Mouse (Mus musculus) cerebellum, postnatal 4 days (tissue): ENCODE measurements at regions not wholly inside any gene's neighbourhood (a gene's known extent, or its start where the extent isn't known, plus 50 kb on each side); places are given as distances from the start of the nearest gene placed in this dataset.

ENCODE experiments used
- DNase-seq, 2 experiments: peaks; one replicate each; pipeline ENCODE4 v3.0.0; 2022; ENCODE audit warnings: low spot score in 2 of 2, mixed read lengths in 1 of 2

DNA sequence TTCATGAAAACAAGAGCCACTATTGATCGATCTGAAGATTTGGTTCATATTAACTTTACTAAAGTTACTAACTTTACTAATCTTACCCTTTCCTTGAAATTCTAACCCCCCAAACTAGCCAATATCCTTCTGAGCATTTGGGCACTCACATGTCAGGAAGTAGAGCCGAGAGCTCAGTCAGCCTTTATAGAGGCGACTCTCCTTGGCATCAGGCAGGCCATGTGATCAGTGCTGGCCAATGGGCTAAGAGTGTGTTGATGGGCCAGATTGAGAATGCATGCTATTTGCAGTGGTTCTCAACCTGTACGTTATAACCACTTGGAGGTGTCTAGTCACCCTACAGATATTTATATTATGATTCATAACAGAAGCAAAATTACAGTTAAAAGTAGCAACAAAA lies 69.6 kb upstream of the Slc35b4 start:
- DNase-seq: no peak

DNA sequence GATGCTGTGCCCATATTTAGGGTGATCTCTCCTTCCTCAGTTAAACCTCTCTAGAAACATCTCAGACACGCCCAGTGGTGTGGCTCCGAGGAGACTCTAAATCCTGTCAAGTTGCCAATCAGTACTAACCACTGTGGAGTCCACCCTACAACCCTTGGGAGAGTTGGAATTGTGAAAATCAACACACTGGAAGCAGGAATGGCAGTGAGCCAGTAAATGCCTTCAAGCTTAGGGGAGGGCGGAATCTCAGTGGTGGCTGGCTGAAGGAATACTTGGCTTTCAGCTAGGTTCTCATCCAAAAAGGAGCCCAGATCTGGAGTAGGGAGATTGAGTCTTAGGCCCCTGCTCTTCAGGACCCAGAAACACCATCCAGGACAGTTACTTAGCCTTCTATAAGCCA lies 66.1 kb upstream of the Slc35b4 start:
- DNase-seq: no peak

DNA sequence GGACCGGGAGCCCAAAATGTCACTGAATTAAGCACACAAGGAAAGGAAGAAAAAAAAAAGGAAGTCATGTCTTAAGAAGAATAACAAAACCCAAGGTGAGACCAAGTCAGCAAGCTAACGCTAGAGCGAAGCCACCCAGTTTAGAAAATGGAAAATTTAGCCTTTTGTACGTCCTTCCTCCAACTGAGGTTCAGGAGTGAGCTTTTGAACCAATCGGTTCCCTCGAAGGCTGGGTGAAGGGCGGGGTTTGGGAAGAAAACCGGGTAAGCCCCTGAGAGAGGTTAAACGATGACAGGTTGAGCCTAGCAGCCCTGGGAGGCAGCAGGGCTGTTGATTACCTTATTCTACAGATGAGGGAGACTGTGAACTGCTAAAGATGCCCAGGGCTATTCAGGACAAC lies 65.6 kb upstream of the Slc35b4 start:
- DNase-seq: no peak

DNA sequence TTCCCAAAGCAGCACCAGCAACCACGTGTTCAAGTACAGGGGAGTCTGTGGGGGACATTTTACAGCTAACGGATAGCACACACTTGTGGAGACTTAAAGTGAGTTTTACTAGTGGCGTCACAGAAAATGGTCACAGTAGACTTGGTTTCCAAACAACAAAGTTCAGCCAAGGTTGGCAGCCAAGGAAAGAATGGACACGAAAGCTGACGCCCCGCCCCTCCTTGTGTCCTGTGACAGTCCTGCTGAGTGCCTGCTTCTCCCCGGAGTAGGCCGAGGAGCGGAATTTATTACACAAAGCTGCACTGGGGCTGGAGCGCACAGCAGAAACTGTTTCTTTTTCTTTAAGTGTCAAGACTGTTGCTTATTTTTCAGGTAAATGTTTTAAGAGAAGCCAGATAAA lies 58.2 kb upstream of the Slc35b4 start:
- no peak for DNase-seq

DNA sequence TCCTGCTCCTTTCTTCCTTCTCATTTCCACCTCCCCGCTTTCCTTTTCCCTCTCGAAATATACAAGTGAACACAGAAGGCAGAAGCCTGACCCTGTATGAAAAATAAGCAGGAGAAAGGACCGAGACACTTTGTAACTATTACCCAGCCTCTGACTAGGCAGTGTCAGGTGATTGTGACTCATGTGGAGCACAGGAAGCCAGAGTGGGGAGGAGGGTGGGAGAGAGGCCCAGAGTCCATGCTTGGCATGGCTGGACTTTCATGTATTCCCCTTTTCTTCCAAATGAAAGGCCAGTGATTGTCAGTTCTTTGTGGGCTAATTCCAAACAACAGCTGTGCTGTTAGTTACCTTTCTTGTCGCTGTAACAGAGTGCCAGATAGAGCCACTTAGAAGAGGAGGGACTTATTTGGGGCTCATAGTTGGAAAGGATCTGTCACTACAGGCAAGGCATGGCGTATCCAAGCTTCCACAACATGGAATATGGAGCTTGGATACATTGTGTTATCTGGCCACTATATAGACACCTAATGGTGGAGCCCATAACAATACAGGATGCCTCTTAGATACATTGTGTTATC lies 57.6 kb upstream of the Slc35b4 start:
- no peak for DNase-seq

DNA sequence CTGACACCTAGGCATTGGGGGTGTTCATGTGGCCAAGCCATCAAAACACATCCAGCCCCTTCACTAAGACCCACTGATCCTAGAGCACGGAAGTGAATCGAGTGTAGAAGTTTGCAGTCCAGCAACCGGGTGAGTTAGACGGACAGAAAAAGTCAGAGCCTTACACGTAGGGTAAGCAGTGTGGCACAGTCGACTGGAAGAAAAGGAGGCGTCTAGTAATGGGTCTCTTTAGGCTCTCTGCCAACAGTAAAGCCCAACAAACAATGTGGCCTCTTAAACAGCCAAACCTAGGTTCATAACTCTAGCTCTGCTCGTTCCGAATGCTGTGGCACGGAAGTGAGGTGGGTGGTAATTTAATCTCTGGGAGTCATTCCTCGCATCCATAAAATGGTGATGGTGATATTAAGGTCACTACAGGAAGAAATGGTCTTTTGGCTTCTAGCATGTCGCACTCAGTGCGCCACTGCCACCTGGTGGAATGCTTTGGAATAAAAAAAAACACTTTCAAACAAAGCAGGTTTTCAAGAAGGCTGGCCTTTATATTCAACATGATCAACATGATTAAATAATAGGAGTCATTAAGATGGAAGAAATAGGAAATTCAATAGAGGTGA lies 54.0 kb upstream of the Slc35b4 start:
- DNase-seq: peak; percentile 35 to 70

DNA sequence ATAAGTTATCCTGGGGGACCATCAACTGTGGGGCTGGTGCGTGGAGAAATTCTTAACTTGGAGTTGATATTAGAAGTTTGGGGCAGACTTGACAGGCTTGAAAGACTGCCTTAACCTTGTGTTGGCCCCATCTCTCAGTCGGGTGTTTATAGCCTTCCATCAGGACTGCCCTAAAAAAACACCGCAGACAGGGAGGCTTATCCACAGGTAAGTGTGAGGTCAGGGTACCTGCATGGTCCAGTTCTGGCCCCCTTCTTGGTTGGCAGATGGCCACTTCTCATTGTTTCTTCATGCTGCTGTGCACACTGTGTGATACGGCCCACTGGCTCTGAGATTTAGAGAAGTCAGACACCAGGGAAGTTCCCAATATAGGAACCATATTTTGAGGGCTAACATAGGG lies 50.2 kb upstream of the Slc35b4 start:
- DNase-seq: no peak
